Mouse (Mus musculus): ENCODE data around the gene Sema3a. TPM values are rescaled to one million over a fixed set of nuclear protein-coding genes. Genes with fewer than 3 reads are reported as not detected.
"Not testable (repeated sequence)": the region's sequence is repeated elsewhere in the genome, so short reads cannot be mapped to it uniquely, and the experiment has no call there.

The Sema3a gene
- polyA plus RNA-seq, 1 experiment from 2014 or later = 2.0 TPM

GRCm38 (mm10) chr5:13579123-13579522, 453.9 kb downstream of the Sema3a start:
- no peaks in the 10 kb centered on the region for H3K27me3 ChIP-seq
- ATAC-seq (ENCODE audit: low read depth) (no peak), DNase-seq (no peak)
- H3K4me1 ChIP-seq (replicated peaks) = no peaks in the 10 kb centered on the region
- no peak overlapping the region for H3K27ac ChIP-seq
- H3K36me3 ChIP-seq = no peaks in the 10 kb centered on the region
- H3K4me2 ChIP-seq = no peak overlapping the region
- 75% methylated on average over 2 of the region's 2 CpGs for WGBS (ENCODE audit: insufficient replicate concordance)
- no peak overlapping the region for H3K4me3 ChIP-seq (replicated peaks)
- H3K9ac ChIP-seq = no peak overlapping the region
- H3K9me3 ChIP-seq (replicated peaks) = no peaks in the 10 kb centered on the region

- Histone ChIP-seq H3K4me1 (replicated peaks) (no peaks in the 10 kb centered on the region), H3K9ac (no peak overlapping the region), H3K4me3 (replicated peaks) (no peak overlapping the region), H3K27me3 (no peaks in the 10 kb centered on the region), H3K27ac (no peak overlapping the region), H3K36me3 (no peaks in the 10 kb centered on the region), H3K9me3 (replicated peaks) (no peaks in the 10 kb centered on the region), H3K4me2 (no peak overlapping the region)
- DNase-seq (no peak), ATAC-seq (ENCODE audit: low read depth) (no peak)
These were observed 460.5 kb downstream of the Sema3a start for GRCm38 (mm10) chr5:13585559-13586207.

- Histone ChIP-seq H3K4me2 (no peak overlapping the region), H3K27ac (no peak overlapping the region), H3K36me3 (no peaks in the 10 kb centered on the region), H3K27me3 (no peaks in the 10 kb centered on the region), H3K4me1 (replicated peaks) (no peaks in the 10 kb centered on the region), H3K4me3 (replicated peaks) (no peak overlapping the region), H3K9me3 (replicated peaks) (no peaks in the 10 kb centered on the region), H3K9ac (no peak overlapping the region)
- 82% methylated on average over 2 of the region's 2 CpGs for WGBS (ENCODE audit: insufficient replicate concordance)
- ATAC-seq (ENCODE audit: low read depth) (no peak), DNase-seq (no peak)
These were observed 469.2 kb downstream of the Sema3a start for GRCm38 (mm10) chr5:13594422-13594821.

- H3K27me3 ChIP-seq = no peaks in the 10 kb centered on the region
- H3K4me3 ChIP-seq (replicated peaks) = no peak overlapping the region
- DNase-seq (no peak), ATAC-seq (ENCODE audit: low read depth) (no peak)
- H3K36me3 ChIP-seq = no peaks in the 10 kb centered on the region
- no peak overlapping the region for H3K27ac ChIP-seq
- no peaks in the 10 kb centered on the region for H3K4me1 ChIP-seq (replicated peaks)
- H3K4me2 ChIP-seq = no peak overlapping the region
- no peak overlapping the region for H3K9ac ChIP-seq
- WGBS (ENCODE audit: insufficient replicate concordance) = 57% methylated on average over 1 of the region's 1 CpGs
- H3K9me3 ChIP-seq (replicated peaks) = no peaks in the 10 kb centered on the region
These were observed 486.4 kb downstream of the Sema3a start for GRCm38 (mm10) chr5:13611631-13612030.

- 52% methylated on average over 2 of the region's 2 CpGs for WGBS (ENCODE audit: insufficient replicate concordance)
- no peak for ATAC-seq (ENCODE audit: low read depth)
These were observed 486.9 kb downstream of the Sema3a start for GRCm38 (mm10) chr5:13612088-13612487.

GRCm38 (mm10) chr5:13614575-13614974, 489.4 kb downstream of the Sema3a start:
- 61% methylated on average over 7 of the region's 7 CpGs for WGBS (ENCODE audit: insufficient replicate concordance)
- not testable (repeated sequence) for H3K9me3 ChIP-seq (replicated peaks); H3K27ac ChIP-seq; H3K4me3 ChIP-seq (replicated peaks); H3K4me2 ChIP-seq; DNase-seq; H3K27me3 ChIP-seq; ATAC-seq (ENCODE audit: low read depth); H3K36me3 ChIP-seq; H3K9ac ChIP-seq; H3K4me1 ChIP-seq (replicated peaks)

More at GRCm38 (mm10) chr5:13612088-13612487, 486.9 kb downstream of the Sema3a start:
- H3K9ac ChIP-seq = no peak overlapping the region
- H3K4me1 ChIP-seq (replicated peaks) = no peaks in the 10 kb centered on the region
- H3K4me2 ChIP-seq = no peak overlapping the region
- H3K27me3 ChIP-seq = no peaks in the 10 kb centered on the region
- no peaks in the 10 kb centered on the region for H3K36me3 ChIP-seq
- no peak overlapping the region for H3K4me3 ChIP-seq (replicated peaks)
- H3K9me3 ChIP-seq (replicated peaks) = no peaks in the 10 kb centered on the region
- no peak for DNase-seq
- H3K27ac ChIP-seq = no peak overlapping the region

- no peaks in the 10 kb centered on the region for H3K36me3 ChIP-seq
- no peaks in the 10 kb centered on the region for H3K27me3 ChIP-seq
- H3K27ac ChIP-seq = no peak overlapping the region
- DNase-seq = no peak
- 59% methylated on average over 2 of the region's 2 CpGs for WGBS (ENCODE audit: insufficient replicate concordance)
- no peak overlapping the region for H3K4me3 ChIP-seq (replicated peaks)
- no peaks in the 10 kb centered on the region for H3K4me1 ChIP-seq (replicated peaks)
- no peak overlapping the region for H3K9ac ChIP-seq
- no peak for ATAC-seq (ENCODE audit: low read depth)
- H3K9me3 ChIP-seq (replicated peaks) = no peaks in the 10 kb centered on the region
- H3K4me2 ChIP-seq = no peak overlapping the region
These were observed 490.7 kb downstream of the Sema3a start for GRCm38 (mm10) chr5:13615907-13616306.

- Histone ChIP-seq H3K9ac (no peak overlapping the region), H3K4me2 (no peak overlapping the region), H3K4me3 (replicated peaks) (no peak overlapping the region), H3K9me3 (replicated peaks) (no peaks in the 10 kb centered on the region), H3K36me3 (no peaks in the 10 kb centered on the region), H3K27me3 (no peaks in the 10 kb centered on the region), H3K27ac (no peak overlapping the region), H3K4me1 (replicated peaks) (no peaks in the 10 kb centered on the region)
- DNase-seq (no peak), ATAC-seq (ENCODE audit: low read depth) (no peak)
- whole genome bisulfite sequencing (ENCODE audit: insufficient replicate concordance) = 55% methylated on average over 7 of the region's 7 CpGs
These were observed 497.4 kb downstream of the Sema3a start for GRCm38 (mm10) chr5:13622578-13622977.

- DNase-seq (no peak), ATAC-seq (ENCODE audit: low read depth) (no peak)
- no peak overlapping the region for H3K4me3 ChIP-seq (replicated peaks)
- no peaks in the 10 kb centered on the region for H3K27me3 ChIP-seq
- H3K27ac ChIP-seq = no peak overlapping the region
- no peaks in the 10 kb centered on the region for H3K36me3 ChIP-seq
- H3K4me2 ChIP-seq = no peak overlapping the region
- H3K9me3 ChIP-seq (replicated peaks) = no peaks in the 10 kb centered on the region
- no peaks in the 10 kb centered on the region for H3K4me1 ChIP-seq (replicated peaks)
- H3K9ac ChIP-seq = no peak overlapping the region
- 51% methylated on average over 5 of the region's 5 CpGs for WGBS (ENCODE audit: insufficient replicate concordance)
These were observed 499.5 kb downstream of the Sema3a start for GRCm38 (mm10) chr5:13624754-13625153.

GRCm38 (mm10) chr5:13626093-13626492, 500.9 kb downstream of the Sema3a start:
- ATAC-seq (ENCODE audit: low read depth) (no peak), DNase-seq (no peak)
- H3K4me2 ChIP-seq = no peak overlapping the region
- no peaks in the 10 kb centered on the region for H3K27me3 ChIP-seq
- H3K9me3 ChIP-seq (replicated peaks) = no peaks in the 10 kb centered on the region
- no peak overlapping the region for H3K27ac ChIP-seq
- no peak overlapping the region for H3K4me3 ChIP-seq (replicated peaks)
- no peak overlapping the region for H3K9ac ChIP-seq
- WGBS (ENCODE audit: insufficient replicate concordance) = 55% methylated on average over 5 of the region's 5 CpGs
- no peaks in the 10 kb centered on the region for H3K36me3 ChIP-seq
- H3K4me1 ChIP-seq (replicated peaks) = no peaks in the 10 kb centered on the region

- Histone ChIP-seq H3K9ac (no peak overlapping the region), H3K9me3 (replicated peaks) (no peaks in the 10 kb centered on the region), H3K27ac (no peak overlapping the region), H3K4me2 (peak overlapping the region; percentile 53), H3K4me3 (replicated peaks) (peak overlapping the region; percentile 25), H3K36me3 (no peaks in the 10 kb centered on the region), H3K27me3 (no peaks in the 10 kb centered on the region), H3K4me1 (replicated peaks) (no peaks in the 10 kb centered on the region)
- ATAC-seq (ENCODE audit: low read depth) (peak; percentile 72; the same call in 1 of the 2 replicates), DNase-seq (peak; percentile 34)
- WGBS (ENCODE audit: insufficient replicate concordance) = 12% methylated on average over 24 of the region's 24 CpGs
These were observed 503.5 kb downstream of the Sema3a start for GRCm38 (mm10) chr5:13628606-13629311.

GRCm38 (mm10) chr5:13629916-13630315, 504.7 kb downstream of the Sema3a start:
- Histone ChIP-seq H3K4me2 (no peak overlapping the region), H3K4me3 (replicated peaks) (no peak overlapping the region), H3K27me3 (no peaks in the 10 kb centered on the region), H3K36me3 (no peaks in the 10 kb centered on the region), H3K9ac (no peak overlapping the region), H3K9me3 (replicated peaks) (no peaks in the 10 kb centered on the region), H3K4me1 (replicated peaks) (no peaks in the 10 kb centered on the region), H3K27ac (no peak overlapping the region)
- no peak for ATAC-seq (ENCODE audit: low read depth)
- no peak for DNase-seq
- 28% methylated on average over 5 of the region's 5 CpGs for WGBS (ENCODE audit: insufficient replicate concordance)
